Mouse (Mus musculus) yolk sac, embryonic 10.5 days (tissue): ENCODE measurements around the gene Rsph1.

Source experiments
- DNase-seq: peaks from one replicate; pipeline ENCODE4 v3.0.0-alpha.2; 2017; ENCODE audit warnings: low spot score

The Rsph1 gene

GRCm38 (mm10) chr17:31303401-31303800, 26.2 kb upstream of the Rsph1 start:
- no peak for DNase-seq

- DNase-seq = no peak
These were observed 23.6 kb upstream of the Rsph1 start for GRCm38 (mm10) chr17:31300736-31301135.

- DNase-seq = no peak
These were observed 22.8 kb upstream of the Rsph1 start for GRCm38 (mm10) chr17:31299981-31300380.

GRCm38 (mm10) chr17:31298419-31299209, 21.4 kb upstream of the Rsph1 start:
- no peak for DNase-seq

- DNase-seq = no peak
These were observed 20.3 kb upstream of the Rsph1 start for GRCm38 (mm10) chr17:31297521-31297939.

- peak; percentile 81 for DNase-seq
These were observed 19.0 kb upstream of the Rsph1 start for GRCm38 (mm10) chr17:31295892-31296781.

- no peak for DNase-seq
These were observed 18.2 kb upstream of the Rsph1 start for GRCm38 (mm10) chr17:31295215-31295891.

GRCm38 (mm10) chr17:31294363-31295214, 17.4 kb upstream of the Rsph1 start:
- DNase-seq = no peak

GRCm38 (mm10) chr17:31290859-31291258, 13.7 kb upstream of the Rsph1 start:
- DNase-seq = no peak

GRCm38 (mm10) chr17:31290311-31290710, 13.1 kb upstream of the Rsph1 start:
- DNase-seq = no peak

GRCm38 (mm10) chr17:31288999-31289726, 12.0 kb upstream of the Rsph1 start:
- DNase-seq = no peak

GRCm38 (mm10) chr17:31287216-31287615, 10.0 kb upstream of the Rsph1 start:
- DNase-seq = no peak

GRCm38 (mm10) chr17:31286492-31286891, 9.3 kb upstream of the Rsph1 start, which contains the start of gene Slc37a1:
Gene Slc37a1 (plus strand): TSS chr17:31286792.
- DNase-seq = no peak

- DNase-seq = no peak
These were observed 8.7 kb upstream of the Rsph1 start for GRCm38 (mm10) chr17:31285867-31286266.

GRCm38 (mm10) chr17:31282687-31283053, 5.5 kb upstream of the Rsph1 start:
- no peak for DNase-seq

- DNase-seq = no peak
These were observed 4.9 kb upstream of the Rsph1 start for GRCm38 (mm10) chr17:31281830-31282686.

GRCm38 (mm10) chr17:31280269-31280668, 3.1 kb upstream of the Rsph1 start:
- no peak for DNase-seq

- DNase-seq = no peak
These were observed 2.4 kb upstream of the Rsph1 start for GRCm38 (mm10) chr17:31279541-31279940.

- no peak for DNase-seq
These were observed 748 bp upstream of the Rsph1 start for GRCm38 (mm10) chr17:31277931-31278330.
